Mouse (Mus musculus) CH12.LX (cell line): ENCODE data around the gene Cd247. TPM values are rescaled to one million over a fixed set of nuclear protein-coding genes. Genes with fewer than 3 reads are reported as not detected.

Source experiments
- DNase-seq: peaks from one replicate; pipeline ENCODE4 v3.0.0-alpha.2; 2013; ENCODE audit errors: extremely low read depth
- H3K27ac ChIP-seq: 2 replicates; pipeline ENCODE4 v1.5.1; 2012; ENCODE audit warnings: low read depth, mild to moderate bottlenecking, control low read depth, moderate library complexity; ENCODE audit not compliant: insufficient read depth
- H3K27me3 ChIP-seq: replicated peaks from 2 replicates; pipeline ENCODE3; 2012; ENCODE audit warnings: inconsistent platforms
- H3K36me3 ChIP-seq, 2 experiments: replicated peaks in 1 of 2; 2 replicates each; pipeline versions ENCODE3 to v1.6.1; 2012; ENCODE audit warnings: inconsistent platforms in 1 of 2, low read length in 1 of 2, mild to moderate bottlenecking in 1 of 2, mixed read lengths in 1 of 2, moderate library complexity in 1 of 2; ENCODE audit not compliant: control insufficient read depth in 1 of 2, insufficient read depth in 1 of 2
- H3K4me1 ChIP-seq, 2 experiments: 2 replicates each; pipeline ENCODE4 v1.6.1; 2012; ENCODE audit warnings: inconsistent platforms in 1 of 2, moderate library complexity in 1 of 2; ENCODE audit not compliant: insufficient read depth in 2 of 2, control insufficient read depth in 1 of 2
- H3K4me2 ChIP-seq: 2 replicates; pipeline ENCODE4 v1.6.1; 2012; ENCODE audit warnings: low read depth, mild to moderate bottlenecking, control low read depth; ENCODE audit not compliant: poor library complexity, insufficient read depth, severe bottlenecking
- H3K4me3 ChIP-seq, 3 experiments: fragments of 150-350 bp in 1 of 3; sonication (generic) in 1 of 3; replicated peaks in 1 of 3; 2 replicates each; pipeline versions ENCODE3 to v1.5.1; 2011 to 2012; ENCODE audit warnings: low read depth in 2 of 3, low read length in 2 of 3, mild to moderate bottlenecking in 2 of 3, moderate library complexity in 2 of 3, control low read depth in 1 of 3, improper control_type of control experiment in 1 of 3, inconsistent platforms in 1 of 3, mixed read lengths in 1 of 3; ENCODE audit not compliant: poor library complexity in 1 of 3
- H3K79me2 ChIP-seq: replicated peaks from 2 replicates; pipeline ENCODE4 v1.6.1; 2012; ENCODE audit warnings: mild to moderate bottlenecking, moderate library complexity; ENCODE audit not compliant: control insufficient read depth, poor library complexity, insufficient read depth, severe bottlenecking; ENCODE audit errors: extremely low read depth
- H3K9ac ChIP-seq: 2 replicates; pipeline ENCODE4 v1.6.1; 2012; ENCODE audit warnings: low read depth, mild to moderate bottlenecking, control low read depth, moderate library complexity; ENCODE audit not compliant: insufficient read depth
- H3K9me3 ChIP-seq: replicated peaks from 2 replicates; pipeline ENCODE3; 2012; ENCODE audit warnings: low read length, inconsistent platforms, mixed read lengths
- CHD2 ChIP-seq: IDR thresholded peaks from 2 replicates; pipeline ENCODE4 v1.6.1; 2011; ENCODE audit warnings: low read length, improper control_type of control experiment
- CTCF ChIP-seq, 2 experiments: IDR thresholded peaks in 1 of 2; conservative IDR thresholded peaks in 1 of 2; 2 replicates each; pipeline ENCODE4 v1.5.1; 2011 to 2012; ENCODE audit warnings: low read depth in 2 of 2, low read length in 2 of 2, improper control_type of control experiment in 1 of 2, inconsistent platforms in 1 of 2, mild to moderate bottlenecking in 1 of 2, moderate library complexity in 1 of 2
- E2F4 ChIP-seq: IDR thresholded peaks from 2 replicates; pipeline ENCODE4 v1.6.1; 2011; ENCODE audit warnings: low read depth, low read length, improper control_type of control experiment; ENCODE audit not compliant: insufficient replicate concordance
- EP300 ChIP-seq: IDR thresholded peaks from 2 replicates; pipeline ENCODE4 v1.6.1; 2011; ENCODE audit warnings: low read length, improper control_type of control experiment
- GABPA ChIP-seq: IDR thresholded peaks from 2 replicates; pipeline ENCODE4 v1.6.1; 2012; ENCODE audit warnings: low read depth, low read length, improper control_type of control experiment, inconsistent platforms; ENCODE audit not compliant: insufficient replicate concordance
- HCFC1 ChIP-seq: IDR thresholded peaks from 2 replicates; pipeline ENCODE4 v1.6.1; 2012; ENCODE audit warnings: low read depth, mild to moderate bottlenecking, inconsistent platforms, low read length, improper control_type of control experiment
- IRF4 ChIP-seq: IDR thresholded peaks from 2 replicates; pipeline ENCODE4 v1.6.1; 2014; ENCODE audit warnings: low read depth, mild to moderate bottlenecking, inconsistent platforms, low read length, improper control_type of control experiment
- JUN ChIP-seq: IDR thresholded peaks from 2 replicates; pipeline ENCODE4 v1.6.1; 2011; ENCODE audit warnings: low read depth, mild to moderate bottlenecking, low read length, improper control_type of control experiment, moderate library complexity; ENCODE audit not compliant: insufficient read depth
- JUND ChIP-seq: conservative IDR thresholded peaks from 2 replicates; pipeline ENCODE4 v1.6.1; 2011; ENCODE audit warnings: low read depth, low read length, improper control_type of control experiment
- MAFK ChIP-seq: IDR thresholded peaks from 2 replicates; pipeline ENCODE4 v1.6.1; 2011; ENCODE audit warnings: low read length, improper control_type of control experiment; ENCODE audit not compliant: insufficient replicate concordance
- MAX ChIP-seq: IDR thresholded peaks from 2 replicates; pipeline ENCODE4 v1.6.1; 2011; ENCODE audit warnings: low read length, improper control_type of control experiment
- MYC ChIP-seq: IDR thresholded peaks from 2 replicates; pipeline ENCODE4 v1.6.1; 2011; ENCODE audit warnings: low read depth, mild to moderate bottlenecking, improper control_type of control experiment, low read length
- POLR2AphosphoS2 ChIP-seq: IDR thresholded peaks from 2 replicates; pipeline ENCODE4 v1.6.1; 2011; ENCODE audit warnings: low read depth, low read length, improper control_type of control experiment
- RAD21 ChIP-seq: IDR thresholded peaks from 2 replicates; pipeline ENCODE4 v1.6.1; 2011; ENCODE audit warnings: low read depth, mild to moderate bottlenecking, low read length, improper control_type of control experiment, moderate library complexity
- TBP ChIP-seq: conservative IDR thresholded peaks from 2 replicates; pipeline ENCODE4 v1.6.1; 2011; ENCODE audit warnings: low read depth, low read length, improper control_type of control experiment
- TCF12 ChIP-seq: IDR thresholded peaks from 2 replicates; pipeline ENCODE4 v1.6.1; 2014; ENCODE audit warnings: low read depth, mild to moderate bottlenecking, inconsistent platforms, low read length, improper control_type of control experiment
- USF1 ChIP-seq: IDR thresholded peaks from 2 replicates; pipeline ENCODE4 v1.6.1; 2014; ENCODE audit warnings: low read depth, mild to moderate bottlenecking, inconsistent platforms, low read length, improper control_type of control experiment
- ZC3H11A ChIP-seq: IDR thresholded peaks from 2 replicates; pipeline ENCODE4 v1.6.1; 2012; ENCODE audit warnings: low read depth, mild to moderate bottlenecking, inconsistent platforms, low read length, improper control_type of control experiment
- ZKSCAN1 ChIP-seq: IDR thresholded peaks from 2 replicates; pipeline ENCODE4 v1.6.1; 2012; ENCODE audit warnings: low read depth, inconsistent platforms, low read length, improper control_type of control experiment, borderline replicate concordance
- ZMIZ1 ChIP-seq: IDR thresholded peaks from 2 replicates; pipeline ENCODE4 v1.6.1; 2012; ENCODE audit warnings: low read depth, mild to moderate bottlenecking, inconsistent platforms, low read length, improper control_type of control experiment
- ZNF384 ChIP-seq: IDR thresholded peaks from 2 replicates; pipeline ENCODE4 v1.6.1; 2012; ENCODE audit warnings: low read depth, low read length, improper control_type of control experiment, inconsistent platforms
- dilution Hi-C: fragments of 300-500 bp; cut with MboI; formaldehyde crosslinking; loops from 2 replicates; pipeline ENCODE4 v1.14.3; 2020; ENCODE audit warnings: low sequenced_read_pairs; ENCODE audit not compliant: extremely low pct_unique_long_range_greater_than_20kb, extremely low pct_ligation_motif_present
- in situ Hi-C: fragments of 300-500 bp; cut with MboI; formaldehyde crosslinking; loops from 3 replicates; pipeline ENCODE4 v1.14.3; 2019; ENCODE audit warnings: low sequenced_read_pairs, low pct_ligation_motif_present, low pct_unique_long_range_greater_than_20kb, mixed read lengths
- polyA plus RNA-seq: library from polyadenylated mRNA; unstranded; fragments of >175 nt; gene quantifications from 2 replicates; pipeline ENCODE4 v1.2.1, GENCODE M21; 2012; ENCODE audit warnings: low read depth; ENCODE audit not compliant: insufficient read length
- total RNA-seq, 2 experiments: library from RNA; depleted of rRNA; stranded (reverse); fragments of 300-350 nt in 1 of 2; fragments of >200 nt in 1 of 2; gene quantifications; 2 replicates each; pipeline ENCODE4 v1.2.3; 2012 to 2014

Gene Cd247
- total and polyA plus RNA-seq, 3 experiments, result 1.3 to 2.0 TPM; not detected in 1

GRCm38 (mm10) chr1:165801709-165802310 lies 13.3 kb downstream of the Cd247 start:
- no peaks in the 10 kb centered on the region for H3K36me3 ChIP-seq
- no peak overlapping the region for H3K4me3 ChIP-seq
- H3K9me3 ChIP-seq, result no peaks in the 10 kb centered on the region
- in situ Hi-C loops (loop anchor here (25.0 kb wide), 1 partner anchor 585 kb away; the partner anchor contains the start of gene Tada1), dilution Hi-C loops (no loop called here)
- H3K79me2 ChIP-seq, result no peaks in the 10 kb centered on the region
- TF ChIP-seq EP300, result no peak
- no peak overlapping the region for H3K27ac ChIP-seq
- no peak overlapping the region for H3K4me2 ChIP-seq
- no peak overlapping the region for H3K9ac ChIP-seq
- DNase-seq, result no peak
- no peaks in the 10 kb centered on the region for H3K27me3 ChIP-seq
- 0 out of 4 replicates have a peak, but pooled peaks cover 0 to 3% of the 10 kb centered on the region in 2 experiments for H3K4me1 ChIP-seq

GRCm38 (mm10) chr1:165803107-165803506 lies 14.6 kb downstream of the Cd247 start:
- H3K36me3 ChIP-seq, result no peaks in the 10 kb centered on the region

GRCm38 (mm10) chr1:165804133-165804532 lies 15.7 kb downstream of the Cd247 start:
- H3K9me3 ChIP-seq, result no peaks in the 10 kb centered on the region
- 0 out of 4 replicates have a peak, but pooled peaks cover 0 to 3% of the 10 kb centered on the region in 2 experiments for H3K4me1 ChIP-seq
- H3K4me3 ChIP-seq, result no peak overlapping the region
- no peaks in the 10 kb centered on the region for H3K27me3 ChIP-seq
- no peaks in the 10 kb centered on the region for H3K79me2 ChIP-seq
- in situ Hi-C loops, result loop anchor here (25.0 kb wide), 1 partner anchor 583 kb away; the partner anchor contains the start of gene Tada1
- no peak for DNase-seq
- dilution Hi-C loops, result no loop called here
- no peak overlapping the region for H3K27ac ChIP-seq
- no peak overlapping the region for H3K9ac ChIP-seq
- H3K36me3 ChIP-seq, result no peaks in the 10 kb centered on the region
- no peak for TF ChIP-seq CTCF (conservative IDR thresholded peaks at IDR 0.05 in 1 of 2, IDR thresholded peaks at IDR 0.05 in 1 of 2; ENCODE audit: low read depth in 2 of 2, low read length in 2 of 2)
- no peak for TF ChIP-seq TCF12
- no peak for TF ChIP-seq ZC3H11A
- no peak for TF ChIP-seq IRF4
- no peak for TF ChIP-seq TBP
- no peak for TF ChIP-seq ZNF384
- no peak for TF ChIP-seq GABPA
- no peak for TF ChIP-seq ZKSCAN1
- no peak for TF ChIP-seq POLR2AphosphoS2
- TF ChIP-seq MAFK, result no peak
- TF ChIP-seq ZMIZ1, result no peak
- no peak for TF ChIP-seq JUN
- no peak for TF ChIP-seq EP300
- no peak for TF ChIP-seq USF1
- no peak for TF ChIP-seq RAD21
- TF ChIP-seq E2F4, result no peak
- no peak for TF ChIP-seq MYC
- H3K4me2 ChIP-seq, result no peak overlapping the region

More at GRCm38 (mm10) chr1:165803107-165803506, 14.6 kb downstream of the Cd247 start:
- Histone ChIP-seq H3K4me2 (no peak overlapping the region), H3K27ac (no peak overlapping the region), H3K9ac (no peak overlapping the region), H3K79me2 (no peaks in the 10 kb centered on the region), H3K4me1 (0 out of 4 replicates have a peak, but pooled peaks cover 0 to 3% of the 10 kb centered on the region in 2 experiments), H3K27me3 (no peaks in the 10 kb centered on the region), H3K4me3 (no peak overlapping the region), H3K9me3 (no peaks in the 10 kb centered on the region)
- DNase-seq, result no peak
- dilution Hi-C loops (no loop called here), in situ Hi-C loops (loop anchor here (25.0 kb wide), 1 partner anchor 584 kb away; the partner anchor contains the start of gene Tada1)
- TF ChIP-seq CHD2, result no peak
- TF ChIP-seq MAX, result no peak
- no peak for TF ChIP-seq HCFC1
- no peak for TF ChIP-seq TCF12
- TF ChIP-seq JUND, result no peak
